Mouse (Mus musculus) heart, adult 2 months (tissue): ENCODE measurements around the gene Dct.

Source experiments
- CTCF ChIP-seq: fragments of 200-600 bp; IDR thresholded peaks from 2 replicates; pipeline ENCODE4 v1.8.1; 2022; ENCODE audit warnings: antibody characterized with exemption, mild to moderate bottlenecking, moderate library complexity
- EP300 ChIP-seq: fragments of 200-500 bp; IDR thresholded peaks from 2 replicates; pipeline ENCODE4 v1.6.1; 2011; ENCODE audit warnings: low read depth, low read length, control low read depth; ENCODE audit not compliant: insufficient read depth
- POLR2A ChIP-seq: fragments of 200-500 bp; IDR thresholded peaks from 2 replicates; pipeline ENCODE4 v1.6.1; 2011; ENCODE audit warnings: mild to moderate bottlenecking, low read depth, low read length, control low read depth; ENCODE audit not compliant: insufficient read depth

- TF ChIP-seq POLR2A, result no peak
- no peak for TF ChIP-seq CTCF
- TF ChIP-seq EP300, result no peak
Observed at GRCm38 (mm10) chr14:118050990-118051389, 1.1 kb downstream of the Dct start.
